Mouse (Mus musculus) thymus, postnatal 0 days (tissue): Measurements from ENCODE around the gene Dusp13. TPM values are rescaled to one million over a fixed set of nuclear protein-coding genes. Genes with fewer than 3 reads are reported as not detected.

Experiments used
- DNase-seq: peaks from one replicate; pipeline ENCODE4 v3.0.0-alpha.2; 2015; ENCODE audit warnings: low spot score
- polyA plus RNA-seq: library from polyadenylated mRNA; unstranded; fragments of >200 nt; fragmentation: Nextera tagmentation; extraction: Ambion mirVana; gene quantifications from 2 replicates; pipeline ENCODE4 v1.2.1, GENCODE M21; 2015

Gene Dusp13
- polyA plus RNA-seq = 0.42 TPM in 1 of 2 replicates, not detected in the other

- DNase-seq = peak; percentile 70
Measured at GRCm38 (mm10) chr14:21750881-21751542, at the start of gene Dusp13. Gene Dusp13, minus strand, starts transcription at chr14:21751181.

GRCm38 (mm10) chr14:21800641-21801040 is 49.7 kb upstream of the Dusp13 start:
- DNase-seq = no peak

GRCm38 (mm10) chr14:21792250-21792649 is 41.3 kb upstream of the Dusp13 start:
- DNase-seq = no peak

GRCm38 (mm10) chr14:21791722-21792121 is 40.7 kb upstream of the Dusp13 start:
- no peak for DNase-seq

- no peak for DNase-seq
Measured at GRCm38 (mm10) chr14:21790585-21791251, 39.7 kb upstream of the Dusp13 start.

- DNase-seq = no peak
Measured at GRCm38 (mm10) chr14:21788121-21788520, 37.1 kb upstream of the Dusp13 start.

GRCm38 (mm10) chr14:21787374-21787773 is 36.4 kb upstream of the Dusp13 start:
- DNase-seq = no peak

- DNase-seq = no peak
Measured at GRCm38 (mm10) chr14:21786500-21786899, 35.5 kb upstream of the Dusp13 start.

- no peak for DNase-seq
Measured at GRCm38 (mm10) chr14:21776201-21776600, 25.2 kb upstream of the Dusp13 start.

GRCm38 (mm10) chr14:21773946-21774345 is 23.0 kb upstream of the Dusp13 start:
- no peak for DNase-seq

- DNase-seq = no peak
Measured at GRCm38 (mm10) chr14:21772506-21773281, 21.7 kb upstream of the Dusp13 start.

- no peak for DNase-seq
Measured at GRCm38 (mm10) chr14:21766398-21766958, 15.5 kb upstream of the Dusp13 start.

- no peak for DNase-seq
Measured at GRCm38 (mm10) chr14:21765754-21766397, 14.9 kb upstream of the Dusp13 start.

- no peak for DNase-seq
Measured at GRCm38 (mm10) chr14:21764646-21765045, 13.7 kb upstream of the Dusp13 start.

GRCm38 (mm10) chr14:21763736-21764135 is 12.8 kb upstream of the Dusp13 start:
- DNase-seq = no peak

- DNase-seq = no peak
Measured at GRCm38 (mm10) chr14:21761560-21761959, 10.6 kb upstream of the Dusp13 start.

GRCm38 (mm10) chr14:21753367-21753766 is 2.4 kb upstream of the Dusp13 start:
- no peak for DNase-seq

- no peak for DNase-seq
Measured at GRCm38 (mm10) chr14:21752411-21752810, 1.4 kb upstream of the Dusp13 start.

- DNase-seq = peak; percentile 83
Measured at GRCm38 (mm10) chr14:21750008-21750880, 737 bp downstream of the Dusp13 start, which contains the start of gene Samd8. Gene Samd8, plus strand, starts transcription at chr14:21750531.
